In the genomic region with DNA sequence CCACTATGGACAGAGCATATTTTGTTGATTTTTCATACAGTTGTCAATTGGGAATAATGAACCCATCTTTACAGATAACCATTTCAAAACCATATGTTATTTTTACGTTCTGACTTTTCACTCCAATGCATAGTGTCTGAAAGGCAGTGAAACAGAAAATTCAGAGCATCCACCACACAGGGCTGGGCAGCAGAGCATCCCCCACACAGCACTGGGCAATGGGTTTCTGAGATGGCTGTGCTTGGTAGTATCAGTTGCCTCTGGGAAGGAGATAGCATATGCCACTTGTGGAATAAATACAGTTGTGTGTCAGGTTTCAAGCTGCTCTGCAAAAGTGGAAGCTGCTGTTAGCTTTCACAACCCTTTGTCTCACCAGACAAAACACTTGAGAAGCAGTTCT, we compare ENCODE assay signal across 19 mouse cellular contexts.
DNase-seq lines count a peak whose midpoint lies in the region; ATAC-seq lines count a peak whose summit lies in the region.
"Had no signal": no experiment of that assay in that cellular context is flagged by ENCODE, and none has a peak within 500 bp of the region (broad histone marks: within the 10 kb centered on the region; RNA-seq: fewer than 3 reads in every experiment).

No protein-coding gene starts in this region.

- WGBS in heart, embryonic 11.5 days (ENCODE audit: insufficient replicate concordance), result 65% methylated on average over 1 of the region's 1 CpGs
- WGBS in heart, embryonic 12.5 days, result 74% methylated on average over 1 of the region's 1 CpGs
- 60% methylated on average over 1 of the region's 1 CpGs for WGBS in kidney, embryonic 16.5 days

- DNase-seq in kidney, postnatal 36 days, result no peak
- DNase-seq: adrenal gland, adult 2 months; adrenal gland, adult 8-10 months; adrenal gland, postnatal 10 days; adrenal gland, postnatal 14 days; adrenal gland, postnatal 25 days; adrenal gland, postnatal 36 days; B cell, adult 2 months; cerebellum, adult 11 months; cerebellum, adult 11-12 months; cerebellum, adult 18-20 months had no signal

- no peak overlapping the region for H3K4me3 ChIP-seq in heart, embryonic 11.5 days (ENCODE audit: low read depth, low read length)
- no peak overlapping the region for H3K4me3 ChIP-seq in heart, embryonic 12.5 days
- no peak overlapping the region for H3K4me3 ChIP-seq in kidney, embryonic 16.5 days (ENCODE audit: low read length)

- H3K9me3 ChIP-seq in heart, embryonic 11.5 days (replicated peaks; ENCODE audit: control insufficient read depth, low read length), result no peaks in the 10 kb centered on the region
- no peaks in the 10 kb centered on the region for H3K9me3 ChIP-seq in heart, embryonic 12.5 days (replicated peaks)
- no peaks in the 10 kb centered on the region for H3K9me3 ChIP-seq in kidney, embryonic 16.5 days (ENCODE audit: low read length)

- 0 out of 2 replicates have a peak, but pooled peaks have one; percentile 57 for ATAC-seq in heart, embryonic 11.5 days (replicated peaks; ENCODE audit: insufficient number of reproducible peaks, low FRiP score, low TSS enrichment)
- ATAC-seq in heart, embryonic 12.5 days (ENCODE audit: insufficient number of reproducible peaks, low FRiP score), result no peak
- 0 out of 2 replicates have a peak, but pooled peaks have one; percentile 57 for ATAC-seq in kidney, embryonic 16.5 days (ENCODE audit: low FRiP score, low TSS enrichment)
- ATAC-seq: activated CD4-positive, CD25-positive, alpha-beta regulatory T cell, adult 4 months; CD4-positive, CD25-positive, alpha-beta regulatory T cell, adult 4 months; Patski had no signal

- H3K36me3 ChIP-seq in heart, embryonic 11.5 days (ENCODE audit: control insufficient read depth, insufficient read depth, low read length), result no peaks in the 10 kb centered on the region
- H3K36me3 ChIP-seq in heart, embryonic 12.5 days, result no peaks in the 10 kb centered on the region
- H3K36me3 ChIP-seq in kidney, embryonic 16.5 days (ENCODE audit: insufficient read depth, low read length), result no peaks in the 10 kb centered on the region
- H3K36me3 ChIP-seq: G1E had no signal

- H3K4me2 ChIP-seq in heart, embryonic 11.5 days, result no peak overlapping the region
- no peak overlapping the region for H3K4me2 ChIP-seq in heart, embryonic 12.5 days
- H3K4me2 ChIP-seq in kidney, embryonic 16.5 days (replicated peaks; ENCODE audit: low read depth, low read length), result no peak overlapping the region

- no peak overlapping the region for H3K9ac ChIP-seq in heart, embryonic 11.5 days (ENCODE audit: low read depth, low read length)
- no peak overlapping the region for H3K9ac ChIP-seq in heart, embryonic 12.5 days
- H3K9ac ChIP-seq in kidney, embryonic 16.5 days (replicated peaks; ENCODE audit: low read length), result no peak overlapping the region

- no peaks in the 10 kb centered on the region for H3K4me1 ChIP-seq in heart, embryonic 11.5 days (ENCODE audit: control insufficient read depth, insufficient read depth, low read length)
- H3K4me1 ChIP-seq in heart, embryonic 12.5 days (replicated peaks), result peaks cover 12% of the 10 kb centered on the region; the same call in 1 of the 2 replicates
- no peaks in the 10 kb centered on the region for H3K4me1 ChIP-seq in kidney, embryonic 16.5 days (ENCODE audit: insufficient read depth, low read length)

- H3K27ac ChIP-seq in heart, embryonic 11.5 days (ENCODE audit: low read depth, low read length), result no peak overlapping the region
- H3K27ac ChIP-seq in heart, embryonic 12.5 days (ENCODE audit: poor library complexity, severe bottlenecking), result no peak overlapping the region
- no peak overlapping the region for H3K27ac ChIP-seq in kidney, embryonic 16.5 days (ENCODE audit: low read length)

- H3K27me3 ChIP-seq in heart, embryonic 11.5 days (ENCODE audit: control insufficient read depth, insufficient read depth, low read length), result no peaks in the 10 kb centered on the region
- no peaks in the 10 kb centered on the region for H3K27me3 ChIP-seq in heart, embryonic 12.5 days (replicated peaks)
- no peaks in the 10 kb centered on the region for H3K27me3 ChIP-seq in kidney, embryonic 16.5 days (ENCODE audit: insufficient read depth, low read length)
- H3K27me3 ChIP-seq: CH12.LX, Patski had no signal
